Mouse (Mus musculus) testis, postnatal 10 days (tissue): Measurements from ENCODE around the gene Oas2.
A peak's percentile ranks its signal among the peaks of the same experiment; 100 is the strongest.
"Not testable (repeated sequence)": the region's sequence is repeated elsewhere in the genome, so short reads cannot be mapped to it uniquely, and the experiment has no call there.

Experiments
- DNase-seq: peaks from one replicate; pipeline ENCODE4 v3.0.0; 2021; ENCODE audit warnings: low spot score

Oas2 gene

GRCm38 (mm10) chr5:120749688-120750087, at the start of gene Oas2:
Gene Oas2, minus strand, starts transcription at chr5:120749853.
- no peak for DNase-seq

GRCm38 (mm10) chr5:120798943-120799342, 49.3 kb upstream of the Oas2 start:
- DNase-seq: not testable (repeated sequence)

- DNase-seq: not testable (repeated sequence)
Measured at GRCm38 (mm10) chr5:120798147-120798546, 48.5 kb upstream of the Oas2 start.

GRCm38 (mm10) chr5:120795480-120796034, 45.9 kb upstream of the Oas2 start, which contains the start of gene Oas1e:
Gene Oas1e, minus strand, starts transcription at chr5:120795530.
- not testable (repeated sequence) for DNase-seq

- DNase-seq: peak; percentile 76
Measured at GRCm38 (mm10) chr5:120793043-120793442, 43.4 kb upstream of the Oas2 start.

- no peak for DNase-seq
Measured at GRCm38 (mm10) chr5:120787042-120787441, 37.4 kb upstream of the Oas2 start.

- no peak for DNase-seq
Measured at GRCm38 (mm10) chr5:120782446-120782845, 32.8 kb upstream of the Oas2 start.

- DNase-seq: no peak
Measured at GRCm38 (mm10) chr5:120781646-120782045, 32.0 kb upstream of the Oas2 start.

- no peak for DNase-seq
Measured at GRCm38 (mm10) chr5:120779922-120780321, 30.3 kb upstream of the Oas2 start.

- no peak for DNase-seq
Measured at GRCm38 (mm10) chr5:120778941-120779340, 29.3 kb upstream of the Oas2 start.

- no peak for DNase-seq
Measured at GRCm38 (mm10) chr5:120777478-120777877, 27.8 kb upstream of the Oas2 start, which contains the start of gene Oas3. Gene Oas3, minus strand, starts transcription at chr5:120777661.

GRCm38 (mm10) chr5:120776801-120777200, 27.1 kb upstream of the Oas2 start:
- no peak for DNase-seq

- no peak for DNase-seq
Measured at GRCm38 (mm10) chr5:120775287-120775985, 25.8 kb upstream of the Oas2 start.

GRCm38 (mm10) chr5:120769396-120769795, 19.7 kb upstream of the Oas2 start:
- no peak for DNase-seq

- no peak for DNase-seq
Measured at GRCm38 (mm10) chr5:120765010-120765409, 15.4 kb upstream of the Oas2 start.

- DNase-seq: peak; percentile 66
Measured at GRCm38 (mm10) chr5:120761901-120762300, 12.2 kb upstream of the Oas2 start.

- no peak for DNase-seq
Measured at GRCm38 (mm10) chr5:120754215-120754614, 4.6 kb upstream of the Oas2 start.

- no peak for DNase-seq
Measured at GRCm38 (mm10) chr5:120752786-120753185, 3.1 kb upstream of the Oas2 start.

- no peak for DNase-seq
Measured at GRCm38 (mm10) chr5:120751206-120751605, 1.6 kb upstream of the Oas2 start.

GRCm38 (mm10) chr5:120746451-120746850, 3.2 kb downstream of the Oas2 start:
- peak; percentile 77 for DNase-seq

- no peak for DNase-seq
Measured at GRCm38 (mm10) chr5:120742125-120742524, 7.5 kb downstream of the Oas2 start.

GRCm38 (mm10) chr5:120734380-120734990, 15.2 kb downstream of the Oas2 start:
- no peak for DNase-seq

GRCm38 (mm10) chr5:120733696-120734095, 16.0 kb downstream of the Oas2 start:
- no peak for DNase-seq
